Mouse (Mus musculus): ENCODE results near the gene Gsta3.

Gene Gsta3

GRCm38 (mm10) chr1:21299826-21300225, 59.4 kb downstream of the Gsta3 start:
- no peak for DNase-seq (ENCODE audit: low spot score in 2 of 2)

GRCm38 (mm10) chr1:21301686-21302085, 61.3 kb downstream of the Gsta3 start:
- DNase-seq (ENCODE audit: low spot score in 2 of 2) = no peak

- no peak for DNase-seq (ENCODE audit: low spot score in 2 of 2)
Measured at GRCm38 (mm10) chr1:21304174-21304573, 63.8 kb downstream of the Gsta3 start.

- DNase-seq (ENCODE audit: low spot score in 2 of 2) = no peak
Measured at GRCm38 (mm10) chr1:21304646-21305045, 64.3 kb downstream of the Gsta3 start.

- DNase-seq (ENCODE audit: low spot score in 2 of 2) = no peak
Measured at GRCm38 (mm10) chr1:21305443-21305842, 65.1 kb downstream of the Gsta3 start.

- DNase-seq (ENCODE audit: low spot score in 2 of 2) = no peak
Measured at GRCm38 (mm10) chr1:21314336-21314735, 73.9 kb downstream of the Gsta3 start.

Data from urinary bladder, postnatal 4 days (tissue).